Mouse (Mus musculus) induced T-regulatory cell, adult 2 months (primary cell): Measurements from ENCODE around the gene Mgst3.

Source experiments
- DNase-seq: peaks from one replicate; pipeline ENCODE4 v3.0.0-alpha.2; 2012; ENCODE audit warnings: low read depth

Gene Mgst3

GRCm38 (mm10) chr1:167393683-167394492 is at the start of gene Mgst3:
Mgst3 (minus strand) TSS chr1:167393841.
- DNase-seq = peak; percentile 98

DNA sequence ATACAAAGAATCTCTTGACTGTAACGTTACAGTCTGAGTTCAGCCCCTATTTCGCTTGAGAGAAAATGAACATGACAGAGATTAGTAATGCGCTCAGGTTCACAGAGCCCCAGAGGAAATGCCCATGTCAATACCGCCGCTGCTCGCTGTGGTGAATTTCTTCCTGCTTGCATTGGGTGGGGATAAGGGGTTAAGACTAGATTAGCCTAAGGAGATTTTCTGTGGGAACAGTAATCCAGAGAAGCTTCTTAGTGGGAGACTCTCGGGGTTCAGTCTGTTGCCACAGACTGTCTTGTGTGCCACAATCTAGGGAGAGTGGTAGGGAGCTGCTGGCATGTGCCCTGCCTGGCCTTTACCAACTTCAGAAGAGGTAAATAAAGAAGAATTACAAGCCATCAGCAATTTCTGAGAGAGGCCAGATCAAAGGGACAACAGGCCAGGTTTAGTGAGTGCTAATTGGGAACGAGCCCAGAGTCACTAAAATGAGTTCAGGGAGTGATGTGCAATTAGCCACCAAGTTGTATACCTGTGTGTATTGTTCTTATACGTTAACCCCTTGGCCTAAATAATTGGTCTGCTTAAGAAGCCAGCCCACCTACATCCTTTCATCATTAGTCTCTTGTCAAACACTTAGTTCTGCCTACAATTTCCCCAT is 44.7 kb upstream of the Mgst3 start:
- no peak for DNase-seq

GRCm38 (mm10) chr1:167437091-167437490 is 43.5 kb upstream of the Mgst3 start:
- DNase-seq = no peak

- no peak for DNase-seq
Measured at GRCm38 (mm10) chr1:167436186-167436975, 42.7 kb upstream of the Mgst3 start.

DNA sequence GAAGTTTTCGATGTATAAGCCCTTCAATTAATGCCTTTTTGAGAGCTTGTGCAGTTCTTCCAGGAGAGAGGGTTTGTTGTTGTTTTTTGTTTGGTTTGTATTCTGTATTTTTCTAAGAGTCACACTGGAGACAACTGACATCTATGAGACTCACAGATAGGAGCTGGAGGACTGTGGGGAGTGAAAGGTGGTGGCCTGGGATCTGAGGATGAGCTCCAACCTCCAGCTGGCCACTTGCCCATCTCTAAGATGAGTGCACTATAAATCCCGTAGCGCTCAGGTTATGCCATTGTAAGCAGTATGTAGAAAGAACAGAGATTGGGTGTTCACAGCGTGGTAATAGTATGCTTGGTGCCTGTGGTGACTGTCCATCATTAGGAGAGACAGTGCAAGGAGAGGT is 41.3 kb upstream of the Mgst3 start:
- DNase-seq = no peak

- no peak for DNase-seq
Measured at GRCm38 (mm10) chr1:167430976-167431676, 37.5 kb upstream of the Mgst3 start.

DNA sequence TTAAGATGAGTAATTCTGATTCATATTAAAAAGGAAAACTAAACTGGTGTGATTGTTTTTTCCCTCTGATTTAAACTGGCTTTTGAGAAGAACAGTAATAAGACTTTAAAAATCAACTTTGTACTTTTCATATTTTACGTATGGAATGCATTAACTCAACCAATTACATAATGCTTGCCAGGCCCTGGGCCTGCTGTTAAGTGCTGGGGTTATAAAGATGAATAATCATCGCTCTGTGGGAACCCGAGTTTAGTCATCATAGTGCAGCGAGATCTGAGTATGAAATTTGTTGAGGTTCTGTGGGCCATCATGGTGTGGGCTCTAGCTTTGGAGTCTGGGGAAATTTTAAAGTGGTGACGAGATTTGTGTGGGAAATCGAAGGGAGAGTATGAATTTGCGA is 33.0 kb upstream of the Mgst3 start:
- DNase-seq = no peak

- no peak for DNase-seq
Measured at GRCm38 (mm10) chr1:167425572-167425971, 31.9 kb upstream of the Mgst3 start.

DNA sequence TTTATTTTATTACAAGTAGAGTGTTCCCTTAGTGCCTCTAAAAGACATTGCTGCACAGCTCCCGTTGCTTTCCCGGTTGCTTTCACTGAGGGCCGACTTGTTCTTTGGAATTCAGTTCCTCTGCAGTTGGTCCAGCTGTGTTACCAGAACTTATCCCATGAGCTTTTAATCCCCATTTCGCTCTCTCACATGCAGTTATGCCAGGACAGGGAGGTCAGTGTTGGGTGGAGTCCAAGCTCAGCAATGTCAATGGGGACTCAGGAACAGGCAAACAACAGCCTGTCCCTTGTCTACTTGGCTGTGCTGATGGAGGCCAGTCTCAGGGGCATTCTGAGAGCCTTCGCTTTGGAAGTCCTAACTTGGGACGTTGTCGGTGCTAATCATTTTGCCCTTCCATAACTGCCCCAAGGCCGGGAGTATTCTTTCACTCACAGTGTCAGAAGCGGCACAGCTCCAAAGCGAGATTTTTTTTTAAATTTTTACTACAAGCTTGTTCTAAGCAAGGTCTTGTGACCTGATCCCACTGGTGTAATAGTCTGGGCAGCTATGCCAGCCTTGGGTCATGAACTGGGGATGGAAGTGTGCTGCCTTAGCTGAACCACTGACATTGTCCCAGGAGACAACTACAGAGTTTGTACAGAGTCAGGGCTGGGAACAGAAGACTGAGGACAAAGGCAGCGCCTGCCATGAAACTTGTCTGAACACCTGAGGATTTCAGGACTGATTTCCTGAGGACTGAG is 29.0 kb upstream of the Mgst3 start:
- DNase-seq = no peak

DNA sequence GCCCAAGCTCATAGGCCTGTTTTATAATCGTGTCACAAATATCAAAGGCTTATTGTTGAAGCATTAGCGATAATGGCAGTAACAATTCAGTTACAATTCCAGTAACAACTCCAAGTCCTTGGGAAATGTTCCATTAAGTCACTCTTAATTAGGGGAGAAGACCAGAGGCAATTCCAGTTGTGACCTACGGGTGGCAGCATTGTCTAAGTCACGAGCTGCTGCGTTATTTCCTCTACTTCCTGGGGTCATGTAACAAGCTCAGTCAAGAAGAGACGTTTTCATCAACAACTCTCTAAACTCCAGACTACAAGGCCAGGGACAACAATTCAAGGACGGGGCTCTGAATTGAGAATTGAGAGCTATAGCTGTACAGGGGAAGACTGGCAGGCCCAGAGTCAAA is 21.2 kb upstream of the Mgst3 start:
- DNase-seq = peak; percentile 72

DNA sequence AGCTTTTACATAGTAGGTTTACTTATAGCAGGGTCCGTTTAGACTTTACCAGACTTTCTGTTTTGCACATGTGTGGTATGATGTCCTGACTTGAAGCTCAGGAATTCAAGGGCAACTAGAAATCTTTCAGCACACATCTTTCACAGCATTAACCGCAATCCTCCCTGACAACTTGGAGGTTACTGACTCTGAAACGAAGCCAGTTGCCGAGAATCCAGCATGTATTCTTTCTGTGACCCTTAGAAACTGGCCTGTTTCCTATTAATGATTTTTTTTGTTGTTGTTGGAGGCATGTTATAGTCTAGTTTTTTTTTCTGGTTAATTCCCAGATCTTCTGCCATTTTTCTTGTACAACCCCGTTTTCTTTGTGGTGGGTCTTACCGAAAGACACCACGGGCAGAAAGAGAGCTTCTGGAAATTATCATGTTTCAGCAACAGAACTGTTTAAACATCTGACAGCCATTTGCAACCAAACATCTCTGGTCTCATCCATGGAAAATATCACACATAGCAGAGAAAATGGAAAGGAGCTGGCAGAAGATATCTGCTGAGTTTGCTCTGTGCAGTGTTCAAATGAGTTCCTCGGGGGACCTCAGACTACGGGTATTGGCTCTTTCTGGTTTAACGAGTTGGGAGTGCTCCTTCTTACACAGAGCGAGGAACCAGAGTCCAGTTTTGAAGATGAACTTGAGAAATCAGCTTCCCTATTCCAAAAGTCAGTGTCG is 18.5 kb upstream of the Mgst3 start:
- no peak for DNase-seq

DNA sequence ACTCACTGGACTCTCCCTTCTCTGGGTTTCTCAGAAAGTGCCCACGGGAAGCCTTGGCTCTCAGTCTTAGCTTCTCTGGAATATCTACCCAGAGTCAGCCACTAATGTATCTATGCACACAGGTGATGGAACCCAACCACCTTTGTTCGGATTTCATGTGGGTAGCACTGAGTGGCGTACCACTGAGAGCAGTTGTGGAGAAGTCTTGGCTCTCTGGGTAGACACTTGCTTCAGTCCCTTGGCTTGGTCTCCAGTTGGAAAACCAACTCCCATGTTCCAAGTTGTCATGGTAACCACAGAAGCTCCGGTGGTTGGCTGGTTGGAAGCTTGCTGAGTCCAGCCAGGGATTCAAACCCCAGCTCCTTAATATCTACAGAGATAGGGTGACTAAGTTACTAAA is 16.0 kb upstream of the Mgst3 start:
- DNase-seq = no peak

DNA sequence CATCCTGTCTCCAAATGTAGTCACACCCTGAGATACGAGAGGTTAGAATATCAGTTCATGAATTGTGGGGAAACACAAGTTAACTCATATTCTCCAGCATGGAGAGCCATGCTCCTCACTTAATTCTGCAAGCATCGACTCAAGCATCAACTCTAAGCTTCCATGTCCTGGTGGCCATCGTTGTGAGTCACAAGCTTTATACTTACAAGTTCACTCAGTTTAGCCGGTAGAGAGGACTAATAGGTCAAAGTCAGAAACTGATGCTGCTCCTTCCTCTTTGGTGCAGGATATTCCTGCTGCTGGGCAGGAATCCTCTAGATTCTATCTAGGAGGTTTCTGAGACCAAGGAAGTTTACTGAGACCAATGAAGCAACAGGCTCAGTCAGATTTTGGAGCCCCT is 11.6 kb upstream of the Mgst3 start:
- no peak for DNase-seq

- DNase-seq = no peak
Measured at GRCm38 (mm10) chr1:167393281-167393680, 360 bp downstream of the Mgst3 start.

DNA sequence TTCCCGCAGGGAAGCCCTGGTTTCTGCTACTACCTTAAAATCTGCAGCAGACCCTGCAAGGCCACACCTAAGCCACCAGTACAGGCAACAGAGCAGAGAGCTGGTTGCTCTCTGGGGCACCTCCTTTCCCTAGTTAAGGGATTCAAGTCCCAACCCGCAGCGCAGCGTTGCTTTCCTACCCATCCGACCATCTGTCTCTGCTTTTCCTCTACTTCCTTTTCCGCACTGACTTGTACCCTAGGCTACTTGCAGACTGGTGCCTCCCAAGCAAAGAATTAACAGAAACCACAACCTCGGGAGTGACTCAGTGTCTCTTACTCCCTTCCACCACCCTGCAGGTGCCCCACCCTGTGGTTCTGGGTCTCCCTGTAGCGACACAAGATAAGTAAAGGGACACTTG is 954 bp downstream of the Mgst3 start:
- DNase-seq = peak; percentile 34

DNA sequence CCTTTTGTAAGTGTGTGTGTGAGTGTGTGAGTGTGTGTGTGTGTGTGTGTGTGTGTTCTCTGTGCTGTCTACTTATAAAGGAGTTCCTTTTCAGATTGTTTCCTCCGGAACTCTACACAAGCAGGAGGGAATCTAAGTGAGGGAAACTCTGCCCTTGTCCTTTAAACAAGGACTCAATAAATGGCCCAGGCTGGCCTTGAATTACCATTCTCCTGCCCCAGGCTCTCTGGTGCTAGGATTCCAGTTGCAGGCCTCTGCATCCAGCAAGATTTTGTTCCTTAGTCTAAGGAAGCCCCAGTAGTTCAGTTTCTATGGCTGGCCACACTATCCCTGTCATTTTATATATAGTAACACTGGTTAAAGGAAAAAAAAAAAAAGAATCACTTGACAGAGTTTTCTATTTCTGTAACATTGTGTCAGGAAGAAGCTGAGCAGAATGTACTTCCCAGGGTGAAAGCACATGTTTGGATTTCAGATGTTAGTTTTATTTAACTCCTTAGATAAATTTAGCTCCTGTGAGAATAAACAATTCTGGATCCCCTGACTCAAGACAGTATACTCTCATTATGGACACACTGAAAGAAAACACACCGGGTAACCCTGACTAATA is 1.5 kb downstream of the Mgst3 start:
- no peak for DNase-seq

GRCm38 (mm10) chr1:167391241-167391640 is 2.4 kb downstream of the Mgst3 start:
- no peak for DNase-seq

DNA sequence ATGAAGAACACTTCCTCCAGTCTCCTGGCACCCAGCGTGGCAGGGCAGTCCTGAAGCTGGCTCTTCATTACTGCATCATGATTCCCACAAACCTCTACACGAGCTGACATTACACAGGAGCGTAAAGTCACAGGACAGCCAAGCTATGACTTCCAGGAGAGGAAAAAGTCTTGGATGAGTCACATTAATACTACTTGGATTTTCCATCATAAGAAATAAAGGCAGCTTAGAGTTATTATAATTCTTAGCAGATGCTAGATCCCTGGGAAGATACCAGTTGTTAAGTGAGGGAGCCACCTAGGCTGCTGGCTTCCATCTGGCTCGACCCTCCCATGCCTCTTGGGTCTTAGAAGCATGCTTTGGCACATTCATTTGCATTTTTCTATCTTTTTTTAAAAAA is 3.3 kb downstream of the Mgst3 start:
- DNase-seq = no peak

DNA sequence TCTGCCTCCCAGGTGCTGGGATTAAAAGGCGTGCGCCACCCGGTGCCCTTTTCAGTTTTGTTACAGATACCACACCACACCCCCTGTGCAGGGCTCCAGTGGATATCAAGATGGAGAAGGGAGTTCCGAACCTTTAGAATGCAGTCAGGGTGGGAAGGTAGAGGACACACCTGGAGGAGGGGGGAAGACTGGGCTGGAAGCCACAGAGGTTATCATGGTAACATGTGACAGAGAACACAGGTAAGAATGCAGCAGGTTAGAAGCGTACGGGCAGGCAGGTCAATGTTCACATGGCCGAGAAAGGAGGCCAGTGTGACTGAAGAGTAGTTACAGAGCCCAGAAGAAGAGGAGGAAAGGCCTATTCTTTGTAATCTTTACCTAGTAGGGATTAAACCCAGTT is 4.1 kb downstream of the Mgst3 start:
- DNase-seq = no peak

DNA sequence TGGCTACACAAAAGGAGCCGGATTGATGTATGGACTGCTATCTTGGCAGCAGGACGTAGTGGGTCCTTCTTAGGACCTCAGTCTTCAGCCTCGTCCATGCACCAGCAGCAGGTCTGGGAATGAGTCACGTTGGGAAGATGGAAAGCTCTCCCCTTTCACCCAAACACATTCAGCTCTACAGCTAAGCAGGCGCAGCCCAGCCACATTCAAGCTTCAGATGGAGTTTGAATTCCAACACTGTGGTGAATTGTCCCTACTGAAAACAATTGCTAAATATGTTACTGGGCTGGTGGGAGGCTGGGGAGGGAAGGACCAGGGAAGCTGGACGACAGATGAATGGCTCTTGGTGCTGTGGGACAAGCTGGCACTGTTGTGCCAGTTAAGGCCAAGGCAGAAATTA is 5.1 kb downstream of the Mgst3 start:
- no peak for DNase-seq
